Mouse (Mus musculus) embryonic fibroblast, embryonic 13.5 days (primary cell): ENCODE measurements around the gene Hcfc2.

Source experiments
- CTCF ChIP-seq: IDR thresholded peaks from 2 replicates; pipeline ENCODE4 v1.5.1; 2011; ENCODE audit warnings: mild to moderate bottlenecking, control low read depth, low read length, moderate library complexity, borderline replicate concordance; ENCODE audit not compliant: insufficient read depth
- POLR2A ChIP-seq: IDR thresholded peaks from 2 replicates; pipeline ENCODE4 v1.6.1; 2011; ENCODE audit warnings: low read depth, mild to moderate bottlenecking, control low read depth, low read length, moderate library complexity

DNA sequence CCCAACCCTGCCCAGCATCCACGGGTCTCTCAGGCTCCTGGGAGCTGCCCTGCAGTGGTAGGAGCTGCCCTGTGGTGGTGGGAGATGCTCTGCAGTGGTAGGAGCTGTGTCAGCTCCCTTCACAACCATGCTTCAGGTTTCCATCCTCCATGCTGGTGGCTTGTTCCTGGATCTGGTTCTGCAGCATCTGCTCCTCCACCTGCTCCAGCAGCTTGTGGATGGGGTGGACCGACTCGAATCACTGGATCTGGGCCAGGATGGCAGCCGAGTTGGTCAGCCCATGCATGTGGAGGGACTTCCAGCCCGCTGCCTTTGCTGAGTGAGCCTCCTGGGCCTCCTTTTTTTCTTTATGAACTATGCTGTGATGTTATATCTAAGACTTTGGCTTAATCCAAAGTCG, 19.0 kb upstream of the Hcfc2 start:
- TF ChIP-seq CTCF (no peak), POLR2A (no peak)
